Mouse (Mus musculus) ovary, adult 18-20 months (tissue): ENCODE data around the gene Arrdc2.

Source experiments
- DNase-seq: peaks from one replicate; pipeline ENCODE4 v3.0.0; 2022; ENCODE audit warnings: low spot score, mixed read lengths

The Arrdc2 gene

DNA sequence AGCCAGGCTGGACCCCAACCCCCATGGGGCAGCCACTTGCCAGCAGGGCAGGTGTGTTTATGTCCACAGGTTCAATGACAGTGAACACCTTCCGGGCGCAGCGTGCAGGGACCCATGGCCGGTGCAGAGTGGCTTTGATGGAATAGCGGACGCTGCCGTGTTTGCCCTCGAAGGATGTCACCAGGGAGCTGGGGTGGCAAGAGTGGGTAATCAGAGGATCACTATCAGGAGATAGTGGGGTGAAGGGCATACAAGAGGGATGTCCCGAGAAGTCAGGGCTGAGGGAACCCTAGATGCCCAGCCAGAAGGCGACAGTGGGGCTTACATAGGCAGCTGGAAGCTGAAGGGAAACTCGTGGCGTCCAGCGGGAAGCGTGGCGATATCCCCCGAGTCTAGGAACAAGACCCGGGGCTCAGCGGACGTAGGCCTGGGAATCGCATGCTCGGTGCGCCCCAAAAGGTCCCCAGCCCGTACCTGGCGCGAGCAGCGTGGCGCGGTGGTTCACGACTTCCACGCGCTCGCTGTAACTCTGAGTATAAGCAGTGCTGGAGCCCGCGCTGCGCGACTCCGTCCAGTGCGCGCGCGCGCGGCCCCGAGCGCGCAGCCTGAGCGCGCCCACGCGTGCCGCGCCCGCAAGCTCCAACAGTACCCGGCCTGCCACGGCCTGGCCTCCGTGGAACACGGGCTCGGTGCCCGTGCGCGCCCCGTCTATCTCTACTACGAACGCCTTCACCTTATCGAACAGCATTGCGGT is 689 bp downstream of the Arrdc2 start:
- DNase-seq = no peak

- no peak for DNase-seq
Measured at GRCm38 (mm10) chr8:70836666-70837065, 2.9 kb downstream of the Arrdc2 start.

DNA sequence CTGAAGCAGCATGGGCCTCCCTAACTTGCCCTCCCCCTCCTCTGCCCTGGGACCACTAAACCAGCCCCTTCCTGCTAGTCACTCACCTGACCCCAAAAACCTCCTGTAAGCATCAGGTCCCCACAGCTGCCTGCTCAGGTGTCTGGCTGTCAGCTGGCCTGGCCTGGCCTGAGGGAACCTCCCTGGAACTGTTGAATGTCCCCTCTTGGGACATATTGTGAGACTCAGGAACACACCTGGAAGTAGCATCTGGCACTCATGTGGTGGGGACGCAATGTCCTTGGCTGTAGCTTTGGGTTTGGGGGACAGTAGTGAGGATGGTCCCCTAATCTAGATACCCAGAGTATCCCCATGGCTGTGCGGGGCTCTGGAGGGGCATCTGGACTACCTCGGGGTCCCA is 5.4 kb downstream of the Arrdc2 start:
- no peak for DNase-seq

DNA sequence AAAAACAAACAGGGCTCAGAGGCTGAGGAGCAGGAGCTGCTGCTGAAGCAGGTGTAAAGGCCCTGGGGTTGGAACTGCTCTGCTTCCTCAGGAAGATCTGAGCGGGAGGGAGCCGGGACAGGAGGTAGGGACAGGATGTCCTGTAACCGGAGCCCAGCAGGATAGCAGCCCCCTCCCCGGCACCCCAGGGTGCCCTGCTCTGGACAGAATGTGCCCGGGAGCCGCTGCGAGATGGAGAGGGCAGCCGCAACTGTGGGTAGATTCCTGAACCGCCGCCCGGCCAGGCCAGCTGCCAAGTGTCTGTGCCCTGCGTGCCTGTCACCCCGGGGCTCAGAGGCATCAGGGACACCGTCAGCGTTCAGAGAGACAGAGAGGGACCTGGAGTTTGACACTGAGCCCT is 6.0 kb downstream of the Arrdc2 start:
- peak; percentile 49 for DNase-seq

DNA sequence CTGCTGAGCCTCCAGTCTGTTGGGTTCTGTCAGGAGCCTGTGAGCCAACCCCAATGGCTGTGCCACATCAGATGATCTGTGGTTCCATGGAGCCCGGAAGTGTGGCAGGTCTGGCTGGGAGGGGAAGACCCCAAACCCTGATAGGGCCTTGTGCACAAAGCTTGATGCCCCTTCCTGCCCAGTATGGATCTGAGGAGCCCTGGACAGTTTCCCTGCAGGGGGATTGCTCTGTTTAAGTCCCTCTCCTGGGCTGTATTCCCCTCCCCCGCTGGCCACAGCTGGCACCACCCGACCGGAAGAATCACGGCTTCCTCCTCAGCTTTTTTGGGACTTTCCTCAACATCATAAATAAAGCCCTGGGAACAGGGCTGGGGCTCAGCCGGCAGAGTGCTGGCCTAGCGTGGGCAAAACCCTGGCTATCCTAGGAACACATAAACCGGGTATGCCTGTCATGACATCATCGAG is 6.5 kb downstream of the Arrdc2 start:
- no peak for DNase-seq

DNA sequence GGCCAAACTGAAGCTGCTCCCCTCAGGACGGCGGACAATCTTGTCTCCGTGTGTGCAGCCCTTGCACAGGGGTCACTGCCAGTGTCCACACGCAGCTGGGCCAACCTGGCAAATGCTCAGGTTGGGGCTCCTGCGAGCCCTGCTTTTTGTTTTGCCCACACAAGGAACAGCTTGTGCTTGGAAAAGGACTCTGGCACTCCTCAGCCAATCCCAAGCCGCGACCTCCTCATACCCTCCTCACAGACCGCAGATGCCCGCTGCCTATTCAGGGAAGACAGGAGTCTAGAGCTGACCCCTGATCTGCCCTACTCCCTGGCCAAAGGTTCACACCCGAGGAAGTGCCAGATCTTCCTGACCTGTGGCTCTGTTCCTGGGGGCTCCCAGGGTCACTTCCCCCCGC is 7.1 kb downstream of the Arrdc2 start:
- peak; percentile 38 for DNase-seq

DNA sequence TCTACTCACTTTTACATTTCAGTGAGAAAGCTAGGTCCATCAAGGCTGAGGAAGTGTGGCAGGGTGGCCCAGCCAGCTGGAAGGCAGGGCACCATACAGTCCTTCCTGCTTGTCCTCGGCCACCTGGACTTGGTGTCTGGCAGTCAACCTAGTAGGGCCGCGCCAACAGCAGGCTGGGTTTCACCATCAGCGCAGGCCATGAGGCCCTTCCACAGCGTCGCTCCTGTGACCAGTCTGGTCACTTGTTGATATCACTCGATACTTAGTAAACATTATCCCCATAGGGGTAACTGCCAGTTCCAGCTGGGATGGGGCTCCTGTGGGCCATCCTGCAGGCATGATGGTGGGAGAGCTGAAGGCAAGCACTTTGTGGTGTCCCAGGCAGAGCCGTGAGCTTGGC is 8.0 kb downstream of the Arrdc2 start:
- no peak for DNase-seq

- no peak for DNase-seq
Measured at GRCm38 (mm10) chr8:70827796-70828195, 11.7 kb downstream of the Arrdc2 start.

DNA sequence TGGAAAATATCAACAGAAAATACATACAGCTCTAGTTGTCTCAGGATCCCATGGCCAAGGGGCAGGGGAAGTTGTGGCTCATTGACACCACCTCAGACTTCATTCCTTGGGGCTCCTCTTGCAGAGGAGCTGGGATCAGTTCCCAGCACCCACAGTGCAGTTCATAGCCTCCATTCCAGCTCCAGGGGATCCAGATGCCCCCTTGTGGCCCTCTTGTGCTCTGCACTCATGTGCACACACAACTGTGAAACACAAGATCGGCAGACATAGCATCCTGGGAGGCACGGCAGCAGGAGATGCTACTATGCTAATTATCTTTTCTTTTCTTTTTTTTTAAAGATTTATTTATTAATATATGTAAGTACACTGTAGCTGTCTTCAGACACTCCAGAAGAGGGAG is 12.5 kb downstream of the Arrdc2 start:
- DNase-seq = no peak

GRCm38 (mm10) chr8:70825816-70826215 is 13.7 kb downstream of the Arrdc2 start:
- no peak for DNase-seq

- no peak for DNase-seq
Measured at GRCm38 (mm10) chr8:70823802-70824201, 15.7 kb downstream of the Arrdc2 start.

DNA sequence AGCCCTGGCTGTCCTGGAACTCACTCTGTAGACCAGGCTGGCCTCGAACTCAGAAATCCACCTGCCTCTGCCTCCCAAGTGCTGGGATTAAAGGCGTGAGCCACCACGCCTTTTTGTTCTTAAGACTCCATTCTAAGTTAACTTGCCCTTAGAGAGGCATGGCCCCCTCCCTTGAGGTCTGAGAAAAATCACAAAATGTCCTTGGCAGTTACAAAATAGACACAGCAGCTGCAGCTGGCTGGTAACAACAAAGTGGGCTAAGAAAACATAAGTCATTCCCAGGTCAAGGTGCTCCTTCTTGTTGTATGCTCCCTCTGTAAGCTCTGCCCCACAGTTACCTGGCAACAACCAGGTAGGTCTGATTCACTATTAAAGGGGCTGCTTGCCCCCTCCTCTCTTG is 16.9 kb downstream of the Arrdc2 start:
- DNase-seq = peak; percentile 52

DNA sequence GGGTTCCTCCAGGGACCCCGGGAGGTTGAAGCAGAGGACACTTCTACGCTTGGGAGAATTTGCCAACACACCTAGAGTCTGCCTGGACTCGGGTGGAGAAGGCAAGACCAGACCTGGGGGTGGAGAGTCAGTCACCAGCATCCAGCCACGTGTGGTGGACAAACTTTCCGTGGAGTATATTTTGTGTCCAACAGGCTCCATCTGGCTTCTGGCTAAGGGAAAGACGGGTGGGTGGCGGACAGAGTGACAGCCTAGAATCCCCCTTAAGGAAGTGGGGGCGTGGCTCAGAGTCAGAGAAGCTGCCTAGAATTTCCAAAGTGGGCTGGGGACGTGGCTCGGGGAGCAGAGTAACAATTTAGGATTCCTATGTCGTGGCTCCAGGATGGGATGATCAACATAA is 17.5 kb downstream of the Arrdc2 start:
- no peak for DNase-seq

DNA sequence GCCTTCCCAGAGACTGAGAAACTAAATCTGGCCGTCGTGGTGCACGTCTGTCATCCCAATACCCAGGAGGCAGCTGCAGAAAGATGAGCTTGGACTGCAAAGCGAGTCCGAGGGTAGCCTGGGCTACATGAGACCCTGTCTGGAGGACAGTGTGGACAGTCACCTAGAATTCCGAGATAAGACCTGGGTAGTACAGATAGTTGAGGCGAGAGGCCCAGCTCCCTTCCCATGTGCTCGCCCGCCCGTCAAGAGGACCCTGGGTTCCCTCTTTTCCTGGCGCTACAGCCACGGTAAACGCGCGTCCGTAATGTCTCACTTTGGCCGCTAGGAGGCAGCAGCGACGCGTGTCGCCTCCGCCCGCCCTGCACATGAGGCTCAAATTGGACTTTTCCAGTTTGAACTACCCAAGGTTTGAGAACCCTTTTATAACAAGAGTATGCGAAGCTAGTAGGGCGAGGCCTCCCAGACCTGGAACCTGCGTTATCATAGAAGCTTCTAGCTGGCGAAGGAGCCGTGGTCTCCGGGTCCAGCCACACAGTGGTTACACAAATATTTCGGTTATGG is 18.0 kb downstream of the Arrdc2 start:
- DNase-seq = no peak

DNA sequence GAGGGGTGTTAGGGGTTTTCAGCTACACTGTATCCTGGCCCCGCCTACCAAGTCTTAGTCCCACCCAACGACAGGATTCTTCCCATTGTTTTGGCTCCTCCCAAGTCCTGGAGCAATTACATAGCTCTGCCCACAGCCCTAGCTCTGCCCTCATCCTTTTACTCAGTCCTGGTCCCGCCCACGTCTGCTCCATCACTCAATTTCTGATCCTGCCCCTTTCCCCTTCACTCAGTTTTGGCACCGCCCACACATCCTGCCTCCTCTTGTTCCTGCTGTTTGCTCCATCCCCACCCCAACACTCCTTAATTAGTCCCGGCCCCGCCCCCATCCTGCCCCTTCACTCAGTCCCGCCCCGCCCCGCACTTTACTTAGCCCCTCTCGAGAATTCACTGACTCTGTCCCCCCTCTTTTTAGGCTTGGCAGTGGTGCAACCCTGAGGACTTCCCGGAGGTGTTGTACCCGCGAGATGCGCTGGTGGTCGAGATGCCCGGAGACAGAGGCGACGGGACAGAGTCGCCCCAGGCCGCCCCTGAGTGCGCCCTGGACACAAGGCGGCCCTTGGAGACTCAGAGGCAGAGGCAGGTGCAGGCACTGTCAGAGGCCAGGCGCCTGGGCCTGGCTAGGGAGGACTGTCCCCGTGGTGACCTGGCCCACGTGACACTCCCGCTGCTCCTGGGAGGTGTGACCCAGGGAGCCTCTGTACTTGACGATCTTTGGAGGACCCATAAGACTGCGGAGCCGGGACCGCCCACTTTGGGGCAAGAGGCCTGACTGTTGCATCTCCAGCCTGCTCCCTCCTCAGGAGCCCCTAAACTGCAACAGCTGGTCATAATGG is 19.2 kb downstream of the Arrdc2 start:
- peak; percentile 59 for DNase-seq

DNA sequence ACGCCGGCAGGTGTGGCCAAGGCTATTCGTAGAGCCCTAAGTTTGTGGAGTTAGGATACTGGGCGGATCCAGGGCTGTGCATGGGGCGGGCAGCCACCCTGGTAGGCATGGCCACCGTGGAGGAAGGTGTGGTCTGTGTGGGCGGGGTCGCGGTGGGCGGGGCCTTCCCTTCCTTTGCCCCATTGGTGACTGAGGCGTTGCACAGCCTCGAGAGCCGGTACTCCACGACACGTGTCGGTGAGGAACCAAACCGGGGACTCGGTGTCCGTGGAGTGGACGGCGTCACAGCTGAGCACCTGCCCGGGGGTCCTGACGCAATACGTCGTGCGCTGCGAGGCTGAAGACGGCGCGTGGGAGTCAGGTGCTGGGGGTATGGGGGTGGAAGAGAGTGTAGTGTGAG is 22.8 kb downstream of the Arrdc2 start:
- no peak for DNase-seq

- DNase-seq = no peak
Measured at GRCm38 (mm10) chr8:70812885-70813284, 26.6 kb downstream of the Arrdc2 start.

DNA sequence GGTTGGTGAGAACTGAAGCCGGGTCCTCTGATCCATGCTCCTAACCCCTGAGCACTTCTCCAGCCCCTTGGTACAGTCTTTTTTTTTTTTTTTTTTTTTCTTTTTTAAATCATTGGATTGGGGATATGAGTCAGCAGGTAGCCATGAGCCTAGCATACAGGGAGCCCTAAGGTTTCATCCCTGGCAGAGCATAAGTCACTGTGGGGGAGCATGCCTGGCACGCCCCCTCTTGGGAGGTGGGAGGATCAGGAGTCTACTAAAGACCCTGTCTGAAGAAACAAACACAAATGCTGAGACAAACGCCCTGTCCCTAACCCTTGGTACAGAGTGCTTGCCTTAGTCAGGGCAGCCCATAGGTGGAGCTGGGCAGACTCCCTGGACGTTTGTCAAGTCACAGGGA is 27.5 kb downstream of the Arrdc2 start:
- DNase-seq = no peak

DNA sequence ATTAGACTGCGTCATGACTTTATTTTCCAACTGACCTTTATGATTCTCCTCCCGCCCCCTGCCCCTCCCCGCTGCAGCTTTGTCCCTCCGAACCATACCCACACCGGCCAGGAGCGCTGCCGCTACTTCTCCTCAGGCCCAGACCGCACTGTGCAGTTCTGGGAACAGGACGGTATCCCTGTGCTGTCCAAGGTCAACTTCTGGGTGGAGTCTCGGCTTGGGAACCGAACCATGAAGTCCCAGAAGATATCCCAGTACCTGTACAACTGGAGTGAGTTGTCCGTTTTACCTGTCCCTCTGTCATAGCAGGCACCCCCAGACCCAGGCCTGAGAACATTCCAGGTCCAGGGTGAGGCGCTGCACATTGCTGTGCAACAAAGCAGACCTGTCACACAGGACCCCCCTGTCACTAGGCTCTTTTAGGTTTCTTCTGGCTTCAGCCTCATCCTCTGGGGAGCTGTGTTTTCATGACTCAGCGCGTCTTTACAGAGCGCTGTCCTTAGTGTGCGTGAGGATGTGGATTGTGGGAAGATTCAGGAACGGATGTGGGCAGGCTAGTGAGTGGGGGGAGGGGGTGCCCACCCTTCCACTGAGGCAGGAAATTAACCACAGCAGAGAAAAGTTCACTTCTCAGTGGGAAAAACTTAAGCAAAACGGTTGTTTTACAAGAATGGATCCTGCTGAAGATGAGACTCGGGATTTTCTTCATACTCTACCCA is 28.4 kb downstream of the Arrdc2 start:
- DNase-seq = no peak

GRCm38 (mm10) chr8:70808955-70809701 is 30.4 kb downstream of the Arrdc2 start:
- DNase-seq = no peak

GRCm38 (mm10) chr8:70808239-70808638 is 31.3 kb downstream of the Arrdc2 start, which contains the start of gene Il12rb1:
Gene Il12rb1, plus strand, starts transcription at chr8:70808449.
- DNase-seq = no peak

GRCm38 (mm10) chr8:70807304-70807703 is 32.2 kb downstream of the Arrdc2 start:
- no peak for DNase-seq
